Mouse (Mus musculus) heart, postnatal 0 days (tissue): ENCODE results near the gene Sugp1.

ENCODE experiments used
- CTCF ChIP-seq: IDR thresholded peaks from 2 replicates; pipeline ENCODE4 v1.5.1; 2016; ENCODE audit warnings: antibody characterized with exemption, control low read depth, low read depth
- EP300 ChIP-seq: IDR thresholded peaks from 2 replicates; pipeline ENCODE4 v1.6.1; 2016; ENCODE audit warnings: antibody characterized with exemption, low read depth

- TF ChIP-seq CTCF (no peak), EP300 (no peak)
Observed at GRCm38 (mm10) chr8:70083285-70083684, 40.7 kb downstream of the Sugp1 start, which contains the start of gene Hapln4.
